Mouse (Mus musculus): ENCODE data around the gene Haus5.

DNA sequence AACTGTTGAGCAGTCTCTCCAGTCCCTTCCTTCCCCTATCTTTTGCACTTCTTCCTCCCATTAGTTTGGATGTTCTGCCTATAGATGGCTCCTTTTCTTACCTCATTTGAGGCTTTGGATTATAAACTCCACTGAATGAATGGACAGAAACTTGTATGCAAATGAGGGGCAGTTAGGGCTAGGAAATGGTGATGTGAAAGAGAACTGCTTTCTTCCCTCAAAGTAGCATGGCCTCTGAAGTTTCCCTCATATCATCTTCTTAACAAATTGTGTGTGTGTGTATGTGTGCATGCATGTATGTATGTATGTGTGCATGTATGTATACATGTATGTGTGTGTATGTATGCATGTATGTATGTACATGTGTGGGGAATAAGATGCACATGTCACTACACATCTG, 35.8 kb downstream of the Haus5 start:
- no peak for TF ChIP-seq CTCF (IDR thresholded peaks at IDR 0.05; ENCODE audit: low read depth)
- TF ChIP-seq EP300 (optimal IDR thresholded peaks at IDR 0.05), result no peak

All from stomach, postnatal 0 days (tissue).